Mouse (Mus musculus): ENCODE results near the gene Tgm5. TPM values are rescaled to one million over a fixed set of nuclear protein-coding genes. Genes with fewer than 3 reads are reported as not detected.
"Not testable (repeated sequence)": the region's sequence is repeated elsewhere in the genome, so short reads cannot be mapped to it uniquely, and the experiment has no call there.

Tgm5 gene
- not detected in 2 replicates for polyA plus RNA-seq (2014; fragmentation: Nextera tagmentation; extraction: Ambion mirVana)

- H3K9me3 ChIP-seq (ENCODE audit: low read depth, low read length), result no peaks in the 10 kb centered on the region
- no peak within 1 kb of the TSS for H3K4me2 ChIP-seq
- H3K36me3 ChIP-seq (ENCODE audit: insufficient read depth), result no peaks in the 10 kb centered on the region
- no peaks in the 10 kb centered on the region for H3K4me1 ChIP-seq (ENCODE audit: insufficient read depth)
- H3K27me3 ChIP-seq (ENCODE audit: insufficient read depth, low read length), result no peaks in the 10 kb centered on the region
- no peak within 1 kb of the TSS for H3K4me3 ChIP-seq (ENCODE audit: low read depth, low read length)
- no peak within 1 kb of the TSS for H3K27ac ChIP-seq (ENCODE audit: low read depth)
- no peak for ATAC-seq (ENCODE audit: insufficient read depth)
- DNase-seq, result peak; percentile 13
- no peak for TF ChIP-seq CTCF (IDR thresholded peaks at IDR 0.05; ENCODE audit: low read depth)
- no peak within 1 kb of the TSS for H3K9ac ChIP-seq
- WGBS, result 36% methylated on average over 6 of the region's 6 CpGs
These were observed at the start of gene Tgm5 for GRCm38 (mm10) chr2:121085480-121086185. Tgm5 (minus strand) TSS chr2:121085841.

GRCm38 (mm10) chr2:121132822-121133221, 47.2 kb upstream of the Tgm5 start:
- no peaks in the 10 kb centered on the region for H3K9me3 ChIP-seq (ENCODE audit: low read depth, low read length)
- no peaks in the 10 kb centered on the region for H3K4me1 ChIP-seq (ENCODE audit: insufficient read depth)
- no peak overlapping the region for H3K9ac ChIP-seq
- 61% methylated on average over 1 of the region's 1 CpGs for WGBS
- ATAC-seq (ENCODE audit: insufficient read depth), result no peak
- no peak overlapping the region for H3K4me2 ChIP-seq
- no peaks in the 10 kb centered on the region for H3K27me3 ChIP-seq (ENCODE audit: insufficient read depth, low read length)
- H3K27ac ChIP-seq (ENCODE audit: low read depth), result no peak overlapping the region
- no peak overlapping the region for H3K4me3 ChIP-seq (ENCODE audit: low read depth, low read length)
- DNase-seq, result no peak
- 0 out of 2 replicates have a peak, but pooled peaks cover 4% of the 10 kb centered on the region for H3K36me3 ChIP-seq (ENCODE audit: insufficient read depth)
- TF ChIP-seq CTCF (IDR thresholded peaks at IDR 0.05; ENCODE audit: low read depth), result no peak

GRCm38 (mm10) chr2:121128865-121129620, 43.4 kb upstream of the Tgm5 start:
- H3K27ac ChIP-seq (ENCODE audit: low read depth), result no peak overlapping the region; the same call in 1 of the 2 replicates
- H3K36me3 ChIP-seq (ENCODE audit: insufficient read depth), result no peaks in the 10 kb centered on the region
- H3K9ac ChIP-seq, result no peak overlapping the region
- no peak for TF ChIP-seq CTCF (IDR thresholded peaks at IDR 0.05; ENCODE audit: low read depth)
- WGBS, result 48% methylated on average over 9 of the region's 9 CpGs
- H3K9me3 ChIP-seq (ENCODE audit: low read depth, low read length), result no peaks in the 10 kb centered on the region
- H3K4me3 ChIP-seq (ENCODE audit: low read depth, low read length), result no peak overlapping the region
- peak; percentile 34 for DNase-seq
- peak; percentile 70; the same call in 1 of the 2 replicates for ATAC-seq (ENCODE audit: insufficient read depth)
- no peaks in the 10 kb centered on the region for H3K4me1 ChIP-seq (ENCODE audit: insufficient read depth)
- H3K4me2 ChIP-seq, result no peak overlapping the region
- no peaks in the 10 kb centered on the region for H3K27me3 ChIP-seq (ENCODE audit: insufficient read depth, low read length)

GRCm38 (mm10) chr2:121127536-121127935, 41.9 kb upstream of the Tgm5 start:
- no peak overlapping the region for H3K4me2 ChIP-seq
- no peaks in the 10 kb centered on the region for H3K4me1 ChIP-seq (ENCODE audit: insufficient read depth)
- WGBS, result 68% methylated on average over 1 of the region's 1 CpGs
- H3K27ac ChIP-seq (ENCODE audit: low read depth), result no peak overlapping the region
- no peak overlapping the region for H3K4me3 ChIP-seq (ENCODE audit: low read depth, low read length)
- ATAC-seq (ENCODE audit: insufficient read depth) (no peak), DNase-seq (no peak)
- no peaks in the 10 kb centered on the region for H3K27me3 ChIP-seq (ENCODE audit: insufficient read depth, low read length)
- TF ChIP-seq CTCF (IDR thresholded peaks at IDR 0.05; ENCODE audit: low read depth), result no peak
- H3K36me3 ChIP-seq (ENCODE audit: insufficient read depth), result no peaks in the 10 kb centered on the region
- H3K9ac ChIP-seq, result no peak overlapping the region
- H3K9me3 ChIP-seq (ENCODE audit: low read depth, low read length), result no peaks in the 10 kb centered on the region

- not testable (repeated sequence) for H3K27ac ChIP-seq (ENCODE audit: low read depth); DNase-seq; H3K4me1 ChIP-seq (ENCODE audit: insufficient read depth); H3K36me3 ChIP-seq (ENCODE audit: insufficient read depth); H3K9ac ChIP-seq; H3K27me3 ChIP-seq (ENCODE audit: insufficient read depth, low read length); H3K4me3 ChIP-seq (ENCODE audit: low read depth, low read length); H3K4me2 ChIP-seq; H3K9me3 ChIP-seq (ENCODE audit: low read depth, low read length); ATAC-seq (ENCODE audit: insufficient read depth)
- WGBS, result 87% methylated on average over 5 of the region's 5 CpGs
These were observed 40.7 kb upstream of the Tgm5 start for GRCm38 (mm10) chr2:121126302-121126701.

GRCm38 (mm10) chr2:121119260-121119659, 33.6 kb upstream of the Tgm5 start:
- Histone ChIP-seq H3K27ac (ENCODE audit: low read depth) (no peak overlapping the region), H3K36me3 (ENCODE audit: insufficient read depth) (no peaks in the 10 kb centered on the region), H3K4me1 (ENCODE audit: insufficient read depth) (no peaks in the 10 kb centered on the region), H3K4me3 (ENCODE audit: low read depth, low read length) (no peak overlapping the region), H3K9ac (no peak overlapping the region), H3K27me3 (ENCODE audit: insufficient read depth, low read length) (no peaks in the 10 kb centered on the region), H3K4me2 (no peak overlapping the region), H3K9me3 (ENCODE audit: low read depth, low read length) (no peaks in the 10 kb centered on the region)
- 54% methylated on average over 3 of the region's 3 CpGs for WGBS
- TF ChIP-seq CTCF (IDR thresholded peaks at IDR 0.05; ENCODE audit: low read depth), result no peak
- DNase-seq (peak; percentile 66), ATAC-seq (ENCODE audit: insufficient read depth) (peak; percentile 74)

GRCm38 (mm10) chr2:121115418-121115817, 29.8 kb upstream of the Tgm5 start:
- Histone ChIP-seq H3K27me3 (ENCODE audit: insufficient read depth, low read length) (no peaks in the 10 kb centered on the region), H3K36me3 (ENCODE audit: insufficient read depth) (no peaks in the 10 kb centered on the region), H3K9me3 (ENCODE audit: low read depth, low read length) (no peaks in the 10 kb centered on the region), H3K4me3 (ENCODE audit: low read depth, low read length) (no peak overlapping the region), H3K4me2 (no peak overlapping the region), H3K4me1 (ENCODE audit: insufficient read depth) (no peaks in the 10 kb centered on the region), H3K27ac (ENCODE audit: low read depth) (no peak overlapping the region), H3K9ac (no peak overlapping the region)
- 90% methylated on average over 2 of the region's 2 CpGs for WGBS
- no peak for TF ChIP-seq CTCF (IDR thresholded peaks at IDR 0.05; ENCODE audit: low read depth)
- ATAC-seq (ENCODE audit: insufficient read depth) (no peak), DNase-seq (no peak)
